Mouse (Mus musculus) liver, adult 2 months (tissue): ENCODE data around the gene Inpp5d. TPM values are rescaled to one million over a fixed set of nuclear protein-coding genes. Genes with fewer than 3 reads are reported as not detected.

Experiments used
- DNase-seq: peaks from one replicate; pipeline ENCODE4 v3.0.0-alpha.2; 2011; ENCODE audit warnings: low read depth, low spot score; ENCODE audit errors: extremely low read depth
- H3K27ac ChIP-seq: fragments of 200-500 bp; replicated peaks from 2 replicates; pipeline ENCODE4 v1.5.1; 2012; ENCODE audit warnings: low read depth, mild to moderate bottlenecking, control low read depth, inconsistent platforms, low read length; ENCODE audit not compliant: insufficient read depth
- H3K27me3 ChIP-seq: fragments of 200-500 bp; 2 replicates; pipeline ENCODE4 v1.6.1; 2012; ENCODE audit warnings: mild to moderate bottlenecking, moderate library complexity, low read length, inconsistent platforms; ENCODE audit not compliant: control insufficient read depth, insufficient read depth
- H3K36me3 ChIP-seq: fragments of 200-500 bp; 2 replicates; pipeline ENCODE4 v1.6.1; 2012; ENCODE audit warnings: low read length, inconsistent platforms; ENCODE audit not compliant: control insufficient read depth, insufficient read depth
- H3K4me1 ChIP-seq: fragments of 200-500 bp; 2 replicates; pipeline ENCODE4 v1.6.1; 2011; ENCODE audit warnings: low read length; ENCODE audit not compliant: control insufficient read depth, insufficient read depth
- H3K4me3 ChIP-seq: fragments of 200-500 bp; 2 replicates; pipeline ENCODE4 v1.5.1; 2011; ENCODE audit warnings: low read depth, mild to moderate bottlenecking, control low read depth, low read length, moderate library complexity; ENCODE audit not compliant: insufficient read depth
- H3K79me2 ChIP-seq: fragments of 200-500 bp; 2 replicates; pipeline ENCODE4 v1.6.1; 2012; ENCODE audit warnings: inconsistent platforms, mild to moderate bottlenecking, low read length, moderate library complexity; ENCODE audit not compliant: control insufficient read depth, insufficient read depth
- H3K9ac ChIP-seq: fragments of 200-500 bp; 2 replicates; pipeline ENCODE4 v1.6.1; 2012; ENCODE audit warnings: low read depth, mild to moderate bottlenecking, control low read depth, inconsistent platforms, low read length
- CTCF ChIP-seq: fragments of 200-500 bp; IDR thresholded peaks from 2 replicates; pipeline ENCODE4 v1.5.1; 2011; ENCODE audit warnings: low read depth, low read length, control low read depth
- POLR2A ChIP-seq: fragments of 200-500 bp; IDR thresholded peaks from 2 replicates; pipeline ENCODE4 v1.6.1; 2011; ENCODE audit warnings: low read length, control low read depth; ENCODE audit not compliant: insufficient read depth; ENCODE audit errors: extremely low read depth
- WGBS: fragments of 180-500 bp; shearing (Covaris S2); methylation state at CpG from one replicate; pipeline ENCODE4 v1.1.7; 2018; 5-methylcytosine and 5-hydroxymethylcytosine counted together
- polyA plus RNA-seq: library from polyadenylated mRNA; depleted of rRNA; stranded (reverse); fragments of >200 nt; gene quantifications from 2 replicates; pipeline ENCODE4 v1.2.3, GENCODE M21; 2012
- total RNA-seq: library from RNA; depleted of rRNA; stranded (reverse); fragments of >200 nt; gene quantifications from 2 replicates; pipeline ENCODE4 v1.2.3, GENCODE M21; 2014

Gene Inpp5d
- total and polyA plus RNA-seq, 2 experiments, result 3.7 to 7.6 TPM

- H3K27me3 ChIP-seq, result no peaks in the 10 kb centered on the region
- no peaks in the 10 kb centered on the region for H3K36me3 ChIP-seq
- no peaks in the 10 kb centered on the region for H3K79me2 ChIP-seq
- no peak for DNase-seq
- H3K9ac ChIP-seq, result no peak overlapping the region
- no peak for TF ChIP-seq POLR2A
- TF ChIP-seq CTCF, result no peak
- H3K4me3 ChIP-seq, result no peak overlapping the region
- H3K27ac ChIP-seq, result no peak overlapping the region
- WGBS, result 87% methylated on average over 4 of the region's 4 CpGs
- H3K4me1 ChIP-seq, result 0 out of 2 replicates have a peak, but pooled peaks cover 2% of the 10 kb centered on the region
These were observed 17.2 kb downstream of the Inpp5d start for GRCm38 (mm10) chr1:87637121-87637877.

GRCm38 (mm10) chr1:87637878-87638600, 17.9 kb downstream of the Inpp5d start:
- DNase-seq, result no peak
- no peak overlapping the region for H3K4me3 ChIP-seq
- 0 out of 2 replicates have a peak, but pooled peaks cover 2% of the 10 kb centered on the region for H3K4me1 ChIP-seq
- no peak overlapping the region for H3K9ac ChIP-seq
- H3K27ac ChIP-seq, result no peak overlapping the region
- no peak for TF ChIP-seq POLR2A
- WGBS, result 91% methylated on average over 4 of the region's 4 CpGs
- no peaks in the 10 kb centered on the region for H3K36me3 ChIP-seq
- no peaks in the 10 kb centered on the region for H3K79me2 ChIP-seq
- no peaks in the 10 kb centered on the region for H3K27me3 ChIP-seq

- H3K9ac ChIP-seq, result no peak overlapping the region; the same call in 1 of the 2 replicates
- no peak for TF ChIP-seq POLR2A
- no peak for TF ChIP-seq CTCF
- H3K27me3 ChIP-seq, result 0 out of 2 replicates have a peak, but pooled peaks cover 2% of the 10 kb centered on the region
- H3K27ac ChIP-seq, result peak overlapping the region; percentile 77
- no peak overlapping the region for H3K4me3 ChIP-seq
- 0 out of 2 replicates have a peak, but pooled peaks cover 2% of the 10 kb centered on the region for H3K4me1 ChIP-seq
- no peak for DNase-seq
- WGBS, result 74% methylated on average over 8 of the region's 8 CpGs
- no peaks in the 10 kb centered on the region for H3K36me3 ChIP-seq
- no peaks in the 10 kb centered on the region for H3K79me2 ChIP-seq
These were observed 19.6 kb downstream of the Inpp5d start for GRCm38 (mm10) chr1:87639724-87640123.

- H3K4me1 ChIP-seq, result 0 out of 2 replicates have a peak, but pooled peaks cover 2% of the 10 kb centered on the region
- no peak overlapping the region; the same call in 1 of the 2 replicates for H3K4me3 ChIP-seq
- peak; percentile 37 for DNase-seq
- H3K79me2 ChIP-seq, result no peaks in the 10 kb centered on the region
- no peak for TF ChIP-seq CTCF
- no peak for TF ChIP-seq POLR2A
- 0 out of 2 replicates have a peak, but pooled peaks cover 2% of the 10 kb centered on the region for H3K27me3 ChIP-seq
- H3K36me3 ChIP-seq, result no peaks in the 10 kb centered on the region
- 62% methylated on average over 17 of the region's 17 CpGs for WGBS
- no peak overlapping the region for H3K9ac ChIP-seq
- H3K27ac ChIP-seq, result peak overlapping the region; percentile 77
These were observed 20.1 kb downstream of the Inpp5d start for GRCm38 (mm10) chr1:87640165-87640661.

GRCm38 (mm10) chr1:87643016-87643415, 22.9 kb downstream of the Inpp5d start:
- peaks cover 2% of the 10 kb centered on the region; the same call in 1 of the 2 replicates for H3K4me1 ChIP-seq
- no peak for TF ChIP-seq POLR2A
- H3K27me3 ChIP-seq, result 0 out of 2 replicates have a peak, but pooled peaks cover 2% of the 10 kb centered on the region
- no peaks in the 10 kb centered on the region for H3K36me3 ChIP-seq
- no peak overlapping the region for H3K27ac ChIP-seq
- WGBS, result 84% methylated on average over 7 of the region's 7 CpGs
- DNase-seq, result no peak
- no peak overlapping the region for H3K4me3 ChIP-seq
- H3K79me2 ChIP-seq, result no peaks in the 10 kb centered on the region
- no peak overlapping the region for H3K9ac ChIP-seq
